Mouse (Mus musculus) cerebellum, adult 9-11 months (tissue): Measurements from ENCODE around the gene Meox1.

Experiments used
- DNase-seq: peaks from one replicate; pipeline ENCODE4 v3.0.0; 2022

The Meox1 gene

GRCm38 (mm10) chr11:101896546-101897361 lies 2.6 kb upstream of the Meox1 start:
- DNase-seq: no peak

- no peak for DNase-seq
These were observed 614 bp downstream of the Meox1 start for GRCm38 (mm10) chr11:101893560-101893959.

- DNase-seq: no peak
These were observed 2.7 kb downstream of the Meox1 start for GRCm38 (mm10) chr11:101891451-101891850.

GRCm38 (mm10) chr11:101889781-101890180 lies 4.4 kb downstream of the Meox1 start:
- DNase-seq: no peak

- no peak for DNase-seq
These were observed 5.4 kb downstream of the Meox1 start for GRCm38 (mm10) chr11:101888820-101889219.

- no peak for DNase-seq
These were observed 7.7 kb downstream of the Meox1 start for GRCm38 (mm10) chr11:101886436-101886835.

- DNase-seq: no peak
These were observed 8.3 kb downstream of the Meox1 start for GRCm38 (mm10) chr11:101885881-101886319.

- no peak for DNase-seq
These were observed 8.9 kb downstream of the Meox1 start for GRCm38 (mm10) chr11:101885232-101885631.

GRCm38 (mm10) chr11:101883911-101884310 lies 10.3 kb downstream of the Meox1 start:
- DNase-seq: no peak

GRCm38 (mm10) chr11:101882500-101883290 lies 11.5 kb downstream of the Meox1 start:
- no peak for DNase-seq

GRCm38 (mm10) chr11:101881604-101882071 lies 12.5 kb downstream of the Meox1 start:
- DNase-seq: peak; percentile 34

GRCm38 (mm10) chr11:101881185-101881584 lies 13.0 kb downstream of the Meox1 start:
- no peak for DNase-seq

GRCm38 (mm10) chr11:101879672-101880071 lies 14.5 kb downstream of the Meox1 start:
- no peak for DNase-seq

- no peak for DNase-seq
These were observed 15.5 kb downstream of the Meox1 start for GRCm38 (mm10) chr11:101878696-101879095.

- DNase-seq: no peak
These were observed 19.2 kb downstream of the Meox1 start for GRCm38 (mm10) chr11:101874978-101875377.

GRCm38 (mm10) chr11:101873909-101874308 lies 20.3 kb downstream of the Meox1 start:
- DNase-seq: no peak

- DNase-seq: no peak
These were observed 22.7 kb downstream of the Meox1 start for GRCm38 (mm10) chr11:101871435-101871834.

- no peak for DNase-seq
These were observed 24.0 kb downstream of the Meox1 start for GRCm38 (mm10) chr11:101870067-101870765.

GRCm38 (mm10) chr11:101867513-101868052 lies 26.6 kb downstream of the Meox1 start:
- no peak for DNase-seq

GRCm38 (mm10) chr11:101858742-101859141 lies 35.4 kb downstream of the Meox1 start:
- DNase-seq: no peak

- peak; percentile 71 for DNase-seq
These were observed 38.0 kb downstream of the Meox1 start for GRCm38 (mm10) chr11:101855950-101856712.

GRCm38 (mm10) chr11:101851042-101851441 lies 43.1 kb downstream of the Meox1 start:
- DNase-seq: peak; percentile 63
